Comparison of ENCODE assay signal across 8 mouse cellular contexts in the genomic region with DNA sequence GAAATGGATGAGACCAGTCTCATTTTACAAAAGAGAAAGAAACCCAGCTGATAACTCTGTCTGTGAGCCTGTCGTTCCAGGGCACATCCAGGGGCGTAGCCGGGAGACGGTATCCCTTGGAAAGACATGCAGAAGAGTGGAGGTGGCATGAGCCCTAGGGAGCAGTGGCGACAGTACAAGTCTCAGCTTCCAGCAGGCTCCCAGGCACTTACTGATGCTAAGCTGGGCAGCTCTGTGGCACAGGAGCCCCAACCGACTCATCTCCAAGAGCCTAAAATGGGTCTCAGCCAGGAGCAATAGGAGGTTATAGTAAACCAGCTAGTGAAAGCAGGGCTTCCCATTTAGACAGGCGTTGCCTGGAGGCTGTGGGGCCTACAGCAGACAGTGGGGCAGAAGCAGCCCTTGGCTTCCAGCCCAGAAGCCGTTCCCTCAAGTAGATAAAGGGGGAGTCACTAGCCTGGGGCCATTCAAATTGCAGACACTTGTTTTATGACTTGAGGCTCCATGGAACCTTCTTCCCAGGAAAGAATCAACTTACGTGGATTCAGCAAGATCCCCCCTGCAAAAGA. TPM values are rescaled to one million over a fixed set of nuclear protein-coding genes. Genes with fewer than 3 reads are reported as not detected.
DNase-seq lines count a peak whose midpoint lies in the region; ATAC-seq lines count a peak whose summit lies in the region.

No protein-coding gene starts in this region.

- H3K9me3 ChIP-seq in heart, embryonic 11.5 days (replicated peaks; ENCODE audit: control insufficient read depth, low read length): no peaks in the 10 kb centered on the region
- H3K9me3 ChIP-seq in hindbrain, embryonic 13.5 days: no peaks in the 10 kb centered on the region
- H3K9me3 ChIP-seq in neural tube, embryonic 15.5 days (replicated peaks): no peaks in the 10 kb centered on the region

- H3K4me2 ChIP-seq in heart, embryonic 11.5 days: no peak overlapping the region
- no peak overlapping the region for H3K4me2 ChIP-seq in hindbrain, embryonic 13.5 days
- no peak overlapping the region for H3K4me2 ChIP-seq in neural tube, embryonic 15.5 days

- H3K36me3 ChIP-seq in heart, embryonic 11.5 days (ENCODE audit: control insufficient read depth, insufficient read depth, low read length): no peaks in the 10 kb centered on the region; the same call in 1 of the 2 replicates
- peaks cover 76% of the 10 kb centered on the region for H3K36me3 ChIP-seq in hindbrain, embryonic 13.5 days
- H3K36me3 ChIP-seq in neural tube, embryonic 15.5 days: peaks cover 54% of the 10 kb centered on the region

- H3K27ac ChIP-seq in heart, embryonic 11.5 days (ENCODE audit: low read depth, low read length): no peak overlapping the region
- peak overlapping the region; percentile 78 for H3K27ac ChIP-seq in hindbrain, embryonic 13.5 days
- peak overlapping the region; percentile 69 for H3K27ac ChIP-seq in neural tube, embryonic 15.5 days (replicated peaks)

- H3K4me1 ChIP-seq in heart, embryonic 11.5 days (ENCODE audit: control insufficient read depth, insufficient read depth, low read length): peaks cover 10% of the 10 kb centered on the region
- H3K4me1 ChIP-seq in hindbrain, embryonic 13.5 days (replicated peaks): peaks cover 37% of the 10 kb centered on the region
- H3K4me1 ChIP-seq in neural tube, embryonic 15.5 days: peaks cover 38% of the 10 kb centered on the region

- WGBS in heart, embryonic 11.5 days (ENCODE audit: insufficient replicate concordance): 68% methylated on average over 9 of the region's 9 CpGs
- WGBS in hindbrain, embryonic 13.5 days: 44% methylated on average over 9 of the region's 9 CpGs
- WGBS in neural tube, embryonic 15.5 days: 38% methylated on average over 9 of the region's 9 CpGs

- ATAC-seq in heart, embryonic 11.5 days (replicated peaks; ENCODE audit: insufficient number of reproducible peaks, low FRiP score, low TSS enrichment): no peak
- peak; percentile 72 for ATAC-seq in hindbrain, embryonic 13.5 days (ENCODE audit: low FRiP score)
- peak; percentile 78 for ATAC-seq in neural tube, embryonic 15.5 days (ENCODE audit: low FRiP score)
- ATAC-seq in granulocyte monocyte progenitor cell, adult 5-6 weeks (replicated peaks; ENCODE audit: poor library complexity, severe bottlenecking): no peak

- peak; percentile 52 to 60 for DNase-seq in heart, adult 18-20 months
- DNase-seq in right cerebral cortex, postnatal 10 days (ENCODE audit: low spot score in 2 of 2): peak; percentile 61 to 66
- no peak for DNase-seq in right cerebral cortex, postnatal 4 days
- DNase-seq in ovary, postnatal 14 days (ENCODE audit: low spot score): no peak

- no peaks in the 10 kb centered on the region for H3K27me3 ChIP-seq in heart, embryonic 11.5 days (ENCODE audit: control insufficient read depth, insufficient read depth, low read length)
- H3K27me3 ChIP-seq in hindbrain, embryonic 13.5 days: no peaks in the 10 kb centered on the region
- no peaks in the 10 kb centered on the region for H3K27me3 ChIP-seq in neural tube, embryonic 15.5 days (replicated peaks)

- H3K4me3 ChIP-seq in heart, embryonic 11.5 days (ENCODE audit: low read depth, low read length): no peak overlapping the region
- H3K4me3 ChIP-seq in hindbrain, embryonic 13.5 days: no peak overlapping the region
- no peak overlapping the region for H3K4me3 ChIP-seq in neural tube, embryonic 15.5 days (replicated peaks)

- no peak overlapping the region for H3K9ac ChIP-seq in heart, embryonic 11.5 days (ENCODE audit: low read depth, low read length)
- 0 out of 2 replicates have a peak overlapping the region, but pooled peaks have one; percentile 35 for H3K9ac ChIP-seq in hindbrain, embryonic 13.5 days
- no peak overlapping the region for H3K9ac ChIP-seq in neural tube, embryonic 15.5 days (replicated peaks)

RNA-seq across cellular contexts. Expression of a gene that starts 33.0 kb away (rescaled TPM):
- 100 to 1,000 TPM; 161 to 165 TPM for total RNA-seq in heart, adult 18-20 months (2021)
- polyA plus RNA-seq in heart, embryonic 11.5 days (2014; fragmentation: Nextera tagmentation; extraction: Ambion mirVana): 3.8 and 5.7 TPM in 2 replicates
- polyA plus RNA-seq in hindbrain, embryonic 13.5 days (2015; fragmentation: Nextera tagmentation; extraction: Ambion mirVana): 18.3 and 19.9 TPM in 2 replicates
- 13.2 and 15.5 TPM in 2 replicates for polyA plus RNA-seq in neural tube, embryonic 15.5 days (2015; fragmentation: Nextera tagmentation; extraction: Ambion mirVana)
- total RNA-seq in granulocyte monocyte progenitor cell, adult 5-6 weeks (2014; fragmentation: Nextera tagmentation): 2.2 and 10.2 TPM in 2 replicates
- 2.4 and 4.5 TPM in 2 replicates for total RNA-seq in granulocyte monocyte progenitor cell, adult 5-6 weeks (2017)

Comparison
In these comparisons a context has a peak if more than half of its experiments do, and no peak if none do; other contexts are left out.
1. DNase-seq: peak in heart, adult 18-20 months (2 of 2) and right cerebral cortex, postnatal 10 days (2 of 2); none in right cerebral cortex, postnatal 4 days (single experiment) and ovary, postnatal 14 days (single experiment).
2. ATAC-seq: peak in hindbrain, embryonic 13.5 days (single experiment) and neural tube, embryonic 15.5 days (single experiment); none in heart, embryonic 11.5 days (single experiment) and granulocyte monocyte progenitor cell, adult 5-6 weeks (single experiment).